Mouse (Mus musculus) cerebellum, adult 2 months (tissue): ENCODE measurements around the gene Fzd4.

Experiments
- CTCF ChIP-seq: fragments of 200-500 bp; IDR thresholded peaks from 2 replicates; pipeline ENCODE4 v1.5.1; 2011; ENCODE audit warnings: low read depth, mild to moderate bottlenecking, control low read depth, low read length, moderate library complexity, borderline replicate concordance; ENCODE audit not compliant: insufficient read depth
- POLR2A ChIP-seq: fragments of 200-500 bp; IDR thresholded peaks from 2 replicates; pipeline ENCODE4 v1.6.1; 2011; ENCODE audit warnings: low read length, control low read depth, borderline replicate concordance; ENCODE audit not compliant: insufficient read depth

DNA sequence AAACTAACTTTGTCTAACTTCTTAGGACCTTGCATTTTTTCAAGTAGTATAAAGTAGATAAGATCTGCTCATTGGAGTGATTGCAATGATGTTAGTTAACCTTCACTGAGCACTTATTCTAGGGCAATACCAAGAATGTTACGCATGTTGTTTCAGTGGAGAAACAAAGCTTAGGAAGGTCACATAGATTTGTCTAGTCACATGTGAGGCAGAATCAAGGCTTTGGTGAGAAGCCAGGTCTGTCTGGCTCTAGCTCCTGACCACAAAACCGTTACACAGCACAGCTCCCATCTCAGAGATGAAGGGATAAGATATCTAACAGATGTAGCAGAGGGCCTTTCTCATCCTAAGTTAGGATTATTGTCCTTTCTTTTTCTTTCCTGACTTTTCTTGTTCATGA lies 13.5 kb upstream of the Fzd4 start:
- TF ChIP-seq CTCF (no peak), POLR2A (no peak)
